In genomic region chr12:104824244-104824906, GRCm38 (mm10) we compare ENCODE assay signal across 9 mouse cellular contexts. TPM values are rescaled to one million over a fixed set of nuclear protein-coding genes. Genes with fewer than 3 reads are reported as not detected.
DNase-seq lines count a peak whose midpoint lies in the region; ATAC-seq lines count a peak whose summit lies in the region.
"Had no signal": no experiment of that assay in that cellular context is flagged by ENCODE, and none has a peak within 500 bp of the region (broad histone marks: within the 10 kb centered on the region; RNA-seq: fewer than 3 reads in every experiment).

No protein-coding gene starts in this region.

- no peak overlapping the region for H3K9ac ChIP-seq in neural tube, embryonic 13.5 days
- H3K9ac ChIP-seq in embryonic facial prominence, embryonic 15.5 days = no peak overlapping the region
- H3K9ac ChIP-seq in heart, embryonic 13.5 days = no peak overlapping the region
- no peak overlapping the region for H3K9ac ChIP-seq in neural tube, embryonic 14.5 days (replicated peaks; ENCODE audit: low read depth, low read length)
- H3K9ac ChIP-seq: limb, embryonic 15.5 days had no signal

- no peak overlapping the region for H3K4me3 ChIP-seq in neural tube, embryonic 13.5 days
- no peak overlapping the region for H3K4me3 ChIP-seq in embryonic facial prominence, embryonic 15.5 days (replicated peaks)
- no peak overlapping the region for H3K4me3 ChIP-seq in heart, embryonic 13.5 days
- H3K4me3 ChIP-seq in neural tube, embryonic 14.5 days (ENCODE audit: low read depth, low read length) = no peak overlapping the region
- H3K4me3 ChIP-seq: limb, embryonic 15.5 days had no signal

- peaks cover 29% of the 10 kb centered on the region for H3K4me1 ChIP-seq in neural tube, embryonic 13.5 days (replicated peaks)
- H3K4me1 ChIP-seq in embryonic facial prominence, embryonic 15.5 days = peaks cover 19% of the 10 kb centered on the region
- H3K4me1 ChIP-seq in heart, embryonic 13.5 days = peaks cover 65% of the 10 kb centered on the region
- no peaks in the 10 kb centered on the region; the same call in 1 of the 2 replicates for H3K4me1 ChIP-seq in neural tube, embryonic 14.5 days (ENCODE audit: control insufficient read depth, insufficient read depth, low read length)

- DNase-seq in neural tube, embryonic 10.5 days (ENCODE audit: extremely low spot score, low spot score) = no peak
- DNase-seq in kidney, postnatal 4 days = peak; percentile 85 to 89
- DNase-seq in natural killer cell, adult 2 months (ENCODE audit: low spot score in 2 of 2) = no peak
- no peak for DNase-seq in thymus, postnatal 25 days

- H3K4me2 ChIP-seq in neural tube, embryonic 13.5 days = no peak overlapping the region
- H3K4me2 ChIP-seq in embryonic facial prominence, embryonic 15.5 days (replicated peaks) = no peak overlapping the region
- peak overlapping the region; percentile 43 for H3K4me2 ChIP-seq in heart, embryonic 13.5 days
- no peak overlapping the region for H3K4me2 ChIP-seq in neural tube, embryonic 14.5 days (ENCODE audit: low read depth, low read length)
- H3K4me2 ChIP-seq: limb, embryonic 15.5 days had no signal

- no peaks in the 10 kb centered on the region for H3K9me3 ChIP-seq in neural tube, embryonic 13.5 days
- H3K9me3 ChIP-seq in embryonic facial prominence, embryonic 15.5 days (replicated peaks) = no peaks in the 10 kb centered on the region
- H3K9me3 ChIP-seq in heart, embryonic 13.5 days = no peaks in the 10 kb centered on the region
- H3K9me3 ChIP-seq in neural tube, embryonic 14.5 days (ENCODE audit: control insufficient read depth, low read length) = no peaks in the 10 kb centered on the region
- H3K9me3 ChIP-seq: limb, embryonic 15.5 days had no signal

- 0 out of 2 replicates have a peak, but pooled peaks have one; percentile 37 for ATAC-seq in neural tube, embryonic 13.5 days (ENCODE audit: low read depth)
- 0 out of 2 replicates have a peak, but pooled peaks have one; percentile 21 for ATAC-seq in embryonic facial prominence, embryonic 15.5 days (ENCODE audit: insufficient number of reproducible peaks, low FRiP score, low TSS enrichment, low read depth)
- ATAC-seq in heart, embryonic 13.5 days (ENCODE audit: extremely low read depth, insufficient number of reproducible peaks, low FRiP score, low TSS enrichment) = peak; percentile 77; the same call in 1 of the 2 replicates
- ATAC-seq in neural tube, embryonic 14.5 days (ENCODE audit: low read depth) = peak; percentile 66

- 79% methylated on average over 12 of the region's 12 CpGs for WGBS in neural tube, embryonic 13.5 days
- 74% methylated on average over 12 of the region's 12 CpGs for WGBS in embryonic facial prominence, embryonic 15.5 days
- 56% methylated on average over 12 of the region's 12 CpGs for WGBS in heart, embryonic 13.5 days
- 77% methylated on average over 12 of the region's 12 CpGs for WGBS in neural tube, embryonic 14.5 days

- H3K27ac ChIP-seq in neural tube, embryonic 13.5 days (replicated peaks) = no peak overlapping the region
- no peak overlapping the region for H3K27ac ChIP-seq in embryonic facial prominence, embryonic 15.5 days (replicated peaks)
- H3K27ac ChIP-seq in heart, embryonic 13.5 days (replicated peaks) = peak overlapping the region; percentile 70
- H3K27ac ChIP-seq in neural tube, embryonic 14.5 days (ENCODE audit: low read depth, low read length) = no peak overlapping the region
- H3K27ac ChIP-seq: limb, embryonic 15.5 days had no signal

- 0 out of 2 replicates have a peak, but pooled peaks cover 3% of the 10 kb centered on the region for H3K27me3 ChIP-seq in neural tube, embryonic 13.5 days
- H3K27me3 ChIP-seq in embryonic facial prominence, embryonic 15.5 days = no peaks in the 10 kb centered on the region
- no peaks in the 10 kb centered on the region for H3K27me3 ChIP-seq in heart, embryonic 13.5 days (replicated peaks)
- no peaks in the 10 kb centered on the region for H3K27me3 ChIP-seq in neural tube, embryonic 14.5 days (ENCODE audit: control insufficient read depth, insufficient read depth, low read length)

- no peaks in the 10 kb centered on the region for H3K36me3 ChIP-seq in neural tube, embryonic 13.5 days
- no peaks in the 10 kb centered on the region for H3K36me3 ChIP-seq in embryonic facial prominence, embryonic 15.5 days
- no peaks in the 10 kb centered on the region for H3K36me3 ChIP-seq in heart, embryonic 13.5 days
- H3K36me3 ChIP-seq in neural tube, embryonic 14.5 days (ENCODE audit: control insufficient read depth, insufficient read depth, low read length) = no peaks in the 10 kb centered on the region
- H3K36me3 ChIP-seq: limb, embryonic 15.5 days had no signal

RNA-seq across cellular contexts. Expression of gene Clmn, which starts 40.5 kb away (rescaled TPM):
- polyA plus RNA-seq in neural tube, embryonic 13.5 days (2015; fragmentation: Nextera tagmentation; extraction: Ambion mirVana) = 1.1 and 1.2 TPM in 2 replicates
- 3.4 and 4.1 TPM in 2 replicates for polyA plus RNA-seq in embryonic facial prominence, embryonic 15.5 days (2015; fragmentation: Nextera tagmentation; extraction: Ambion mirVana)
- polyA plus RNA-seq in heart, embryonic 13.5 days (2015; fragmentation: Nextera tagmentation; extraction: Ambion mirVana) = 0.61 and 0.66 TPM in 2 replicates
- polyA plus RNA-seq in neural tube, embryonic 14.5 days (2014; fragmentation: Nextera tagmentation; extraction: Ambion mirVana) = 0.79 and 1.7 TPM in 2 replicates

Comparison
In these comparisons a context has a peak if more than half of its experiments do, and no peak if none do; other contexts are left out.
1. ATAC-seq: peak in every context shown above with its lines; median percentile 77 in heart, embryonic 13.5 days; 66 in neural tube, embryonic 14.5 days; 37 in neural tube, embryonic 13.5 days; 21 in embryonic facial prominence, embryonic 15.5 days.
2. DNase-seq: peak in kidney, postnatal 4 days (2 of 2); none in neural tube, embryonic 10.5 days (single experiment), natural killer cell, adult 2 months (0 of 2) and thymus, postnatal 25 days (single experiment).